Mouse (Mus musculus): ENCODE data around the gene Trim30c.
"Not testable (repeated sequence)": the region's sequence is repeated elsewhere in the genome, so short reads cannot be mapped to it uniquely, and the experiment has no call there.

Gene Trim30c

GRCm38 (mm10) chr7:104400698-104401097 is at the start of gene Trim30c:
Gene Trim30c, minus strand, starts transcription at chr7:104400837.
- DNase-seq (ENCODE audit: inconsistent ontology term) = no peak

GRCm38 (mm10) chr7:104445961-104446645 is 45.5 kb upstream of the Trim30c start:
- peak; percentile 22 for DNase-seq (ENCODE audit: inconsistent ontology term)

DNA sequence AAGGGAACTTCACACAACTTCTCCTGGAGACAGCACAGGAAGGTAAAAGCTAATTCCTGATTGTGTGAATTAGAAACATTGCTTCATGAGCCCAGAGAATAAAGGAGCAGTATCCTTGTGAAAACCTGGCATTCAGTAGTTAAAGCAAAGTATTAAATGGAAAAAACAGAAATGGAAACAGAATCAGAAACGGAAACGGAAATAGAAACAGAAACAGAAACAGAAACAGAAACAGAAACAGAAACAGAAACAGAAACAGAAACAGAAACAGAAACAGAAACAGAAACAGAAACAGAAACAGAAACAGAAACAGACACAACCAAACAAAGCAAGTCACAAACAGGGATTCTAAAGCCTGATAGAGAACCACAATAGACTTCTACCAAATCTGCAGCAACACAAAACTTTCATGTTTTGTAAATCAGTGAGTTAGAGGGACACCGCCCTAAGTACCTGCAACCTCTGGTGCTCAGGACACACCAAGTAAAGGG is 3.9 kb upstream of the Trim30c start:
- DNase-seq (ENCODE audit: inconsistent ontology term) = no peak

DNA sequence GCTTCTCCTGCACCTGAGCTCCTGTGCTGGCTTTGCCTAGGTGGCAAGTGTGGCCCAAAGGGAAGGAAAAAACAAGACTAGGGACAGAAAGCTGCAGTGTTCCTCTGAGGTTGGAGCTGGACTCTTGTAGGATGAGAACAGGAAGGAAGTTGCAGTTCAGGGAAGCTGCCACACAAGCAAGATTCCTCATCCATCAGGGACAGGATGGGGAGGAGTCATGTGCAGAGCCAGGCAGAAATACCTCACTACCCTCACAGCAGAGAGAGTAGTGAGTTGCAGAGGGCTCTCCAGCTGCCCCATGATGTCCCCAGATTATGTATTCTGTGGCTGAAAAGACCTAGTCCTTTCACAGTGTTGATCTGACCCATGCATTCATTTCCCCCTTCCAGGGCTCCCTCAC is 503 bp upstream of the Trim30c start:
- no peak for DNase-seq (ENCODE audit: inconsistent ontology term)

DNA sequence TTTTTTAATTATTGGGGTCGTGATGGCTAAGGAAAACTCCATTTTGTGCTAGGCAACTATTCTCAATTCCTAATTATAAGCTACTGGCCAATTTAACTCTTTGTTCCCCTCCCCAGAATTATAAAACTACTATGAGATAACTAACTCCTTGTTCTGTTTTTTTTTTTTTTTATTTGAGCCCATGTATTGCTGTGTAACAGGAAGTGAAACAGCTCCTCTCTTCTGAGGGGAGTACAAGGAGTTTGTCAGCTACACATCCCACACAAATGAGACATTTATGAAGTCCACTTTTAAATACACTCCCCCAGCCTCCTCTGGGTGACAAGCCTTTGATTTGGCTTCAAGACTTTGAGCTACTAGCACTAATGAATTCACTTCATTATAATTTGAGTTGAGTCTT is 2.1 kb downstream of the Trim30c start:
- no peak for DNase-seq (ENCODE audit: inconsistent ontology term)

GRCm38 (mm10) chr7:104369736-104370414 is 30.8 kb downstream of the Trim30c start, which contains the start of gene Trim30b:
Gene Trim30b, minus strand, starts transcription at chr7:104369884.
- no peak for DNase-seq (ENCODE audit: inconsistent ontology term)

DNA sequence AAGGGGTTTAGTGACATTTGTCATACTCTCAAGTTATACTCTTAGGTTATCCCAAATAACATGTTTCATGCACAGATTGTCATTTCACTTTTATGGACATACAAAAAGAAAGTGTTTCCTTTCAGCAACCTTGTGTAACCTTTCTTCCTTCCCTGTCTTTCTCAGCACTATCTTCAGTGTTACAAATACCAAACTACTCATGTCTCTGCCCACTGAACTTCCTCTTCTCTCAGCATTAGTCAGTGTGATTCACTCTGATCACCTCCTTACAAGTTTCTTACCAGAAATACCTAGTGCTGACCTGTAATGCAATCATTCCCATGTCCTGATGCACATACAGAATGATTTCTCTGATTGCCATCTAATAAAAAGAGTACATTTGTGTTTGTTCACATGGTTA is 34.3 kb downstream of the Trim30c start:
- no peak for DNase-seq (ENCODE audit: inconsistent ontology term)

DNA sequence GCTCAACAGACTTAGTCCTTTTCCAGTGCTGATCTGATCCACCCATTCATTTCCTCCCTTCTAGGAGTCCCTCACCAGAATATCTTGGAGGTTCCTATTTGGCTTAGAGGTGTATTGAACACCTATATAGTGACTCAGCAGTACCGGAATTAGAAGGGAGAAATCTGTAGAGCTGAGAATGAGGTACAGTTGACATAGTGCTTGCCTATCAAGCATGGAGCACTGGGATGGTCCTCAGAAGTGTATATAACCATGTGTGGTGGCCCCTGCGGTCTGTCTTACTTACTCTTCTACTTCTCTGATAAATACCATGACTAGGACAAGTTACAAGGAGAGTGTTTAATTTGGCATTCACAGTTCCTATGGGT is 47.1 kb downstream of the Trim30c start:
- no peak for DNase-seq (ENCODE audit: inconsistent ontology term)

- DNase-seq (ENCODE audit: inconsistent ontology term) = peak; percentile 78
Observed at GRCm38 (mm10) chr7:104352717-104353599, 47.7 kb downstream of the Trim30c start, which contains the start of gene Trim12c. Gene Trim12c, minus strand, starts transcription at chr7:104353362.

DNA sequence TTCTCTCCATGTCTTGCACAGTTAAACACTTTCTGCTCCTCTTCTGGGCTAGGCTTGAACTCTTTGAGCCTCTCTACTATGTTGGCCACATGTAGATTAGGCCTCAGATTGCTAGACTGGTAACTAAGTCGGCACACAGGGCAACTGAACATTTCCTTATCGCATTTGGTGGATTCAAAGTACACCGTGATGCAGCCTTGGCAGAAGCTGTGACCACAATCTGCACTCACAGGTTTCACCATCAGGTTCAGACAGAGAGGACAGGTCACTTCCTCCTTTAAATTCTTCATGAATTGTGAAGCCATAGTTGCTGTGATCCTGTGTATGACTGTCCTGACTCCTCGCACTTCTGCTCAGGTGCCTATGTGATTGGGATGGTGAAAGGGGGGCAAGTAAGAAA is 52.6 kb downstream of the Trim30c start:
- DNase-seq (ENCODE audit: inconsistent ontology term) = not testable (repeated sequence)

GRCm38 (mm10) chr7:104340744-104341143 is 59.9 kb downstream of the Trim30c start:
- DNase-seq (ENCODE audit: inconsistent ontology term) = not testable (repeated sequence)

- DNase-seq (ENCODE audit: inconsistent ontology term) = not testable (repeated sequence)
Observed at GRCm38 (mm10) chr7:104335547-104335946, 65.1 kb downstream of the Trim30c start.
